Mouse (Mus musculus) megakaryocyte-erythroid progenitor cell, adult 5-6 weeks (primary cell): ENCODE measurements around the gene Sox6. TPM values are rescaled to one million over a fixed set of nuclear protein-coding genes. Genes with fewer than 3 reads are reported as not detected.

ENCODE experiments used
- ATAC-seq: replicated peaks from 2 replicates; pipeline ENCODE4 v1.8.0; 2016; ENCODE audit warnings: mild to moderate bottlenecking, inconsistent platforms; ENCODE audit not compliant: severe bottlenecking, poor library complexity, low FRiP score, low TSS enrichment
- total RNA-seq, 2 experiments: library from RNA; stranded (forward) in 1 of 2; stranded (reverse) in 1 of 2; fragments of 200-1000, 215-1000 nt in 1 of 2; fragments of >200 nt in 1 of 2; fragmentation: Nextera tagmentation in 1 of 2; gene quantifications; 2 replicates each; pipeline ENCODE4 v1.2.3; 2014 to 2017

The Sox6 gene
- total RNA-seq, 2 experiments from 2014 or later = 10.2 to 18.2 TPM

GRCm38 (mm10) chr7:115539003-115539402 lies 499.6 kb downstream of the Sox6 start:
- ATAC-seq = peak; percentile 59

GRCm38 (mm10) chr7:115537636-115538035 lies 501.0 kb downstream of the Sox6 start:
- ATAC-seq = no peak

- no peak for ATAC-seq
Measured at GRCm38 (mm10) chr7:115536521-115536920, 502.1 kb downstream of the Sox6 start.

GRCm38 (mm10) chr7:115531875-115532274 lies 506.7 kb downstream of the Sox6 start:
- ATAC-seq = no peak

GRCm38 (mm10) chr7:115531217-115531616 lies 507.4 kb downstream of the Sox6 start:
- ATAC-seq = no peak

- no peak for ATAC-seq
Measured at GRCm38 (mm10) chr7:115517701-115518100, 520.9 kb downstream of the Sox6 start.

GRCm38 (mm10) chr7:115513681-115514080 lies 524.9 kb downstream of the Sox6 start:
- ATAC-seq = no peak

- no peak for ATAC-seq
Measured at GRCm38 (mm10) chr7:115511777-115512176, 526.8 kb downstream of the Sox6 start.

- no peak for ATAC-seq
Measured at GRCm38 (mm10) chr7:115511091-115511490, 527.5 kb downstream of the Sox6 start.

- no peak for ATAC-seq
Measured at GRCm38 (mm10) chr7:115510045-115510444, 528.6 kb downstream of the Sox6 start.

- ATAC-seq = no peak
Measured at GRCm38 (mm10) chr7:115506385-115506784, 532.2 kb downstream of the Sox6 start.

- no peak for ATAC-seq
Measured at GRCm38 (mm10) chr7:115501497-115501896, 537.1 kb downstream of the Sox6 start.

GRCm38 (mm10) chr7:115500825-115501224 lies 537.8 kb downstream of the Sox6 start:
- no peak for ATAC-seq

GRCm38 (mm10) chr7:115500170-115500569 lies 538.4 kb downstream of the Sox6 start:
- no peak for ATAC-seq

- no peak for ATAC-seq
Measured at GRCm38 (mm10) chr7:115491721-115492120, 546.9 kb downstream of the Sox6 start.

- ATAC-seq = 0 out of 2 replicates have a peak, but pooled peaks have one; percentile 52
Measured at GRCm38 (mm10) chr7:115489608-115490007, 549.0 kb downstream of the Sox6 start.

- ATAC-seq = no peak
Measured at GRCm38 (mm10) chr7:115486431-115486830, 552.2 kb downstream of the Sox6 start.

GRCm38 (mm10) chr7:115485664-115486409 lies 552.8 kb downstream of the Sox6 start:
- ATAC-seq = no peak

- ATAC-seq = no peak
Measured at GRCm38 (mm10) chr7:115477763-115478162, 560.8 kb downstream of the Sox6 start.

- ATAC-seq = no peak
Measured at GRCm38 (mm10) chr7:115476881-115477665, 561.5 kb downstream of the Sox6 start.

GRCm38 (mm10) chr7:115475176-115475575 lies 563.4 kb downstream of the Sox6 start:
- no peak for ATAC-seq
